Mouse (Mus musculus) cerebellum, adult 2 months (tissue): ENCODE measurements around the gene Piezo1. TPM values are rescaled to one million over a fixed set of nuclear protein-coding genes. Genes with fewer than 3 reads are reported as not detected.

ENCODE experiments used
- DNase-seq, 2 experiments: peaks; one replicate each; pipeline ENCODE4 v3.0.0; 2021
- H3K27ac ChIP-seq: fragments of 200-500 bp; 2 replicates; pipeline ENCODE4 v1.5.1; 2012; ENCODE audit warnings: low read length, control low read depth, inconsistent platforms; ENCODE audit not compliant: insufficient read depth
- H3K27me3 ChIP-seq: fragments of 200-500 bp; 2 replicates; pipeline ENCODE4 v1.6.1; 2012; ENCODE audit warnings: inconsistent platforms, mild to moderate bottlenecking, low read length, moderate library complexity; ENCODE audit not compliant: control insufficient read depth, insufficient read depth
- H3K4me1 ChIP-seq: fragments of 200-500 bp; 2 replicates; pipeline ENCODE4 v1.6.1; 2011; ENCODE audit warnings: low read length; ENCODE audit not compliant: control insufficient read depth, insufficient read depth
- H3K4me3 ChIP-seq: fragments of 200-500 bp; replicated peaks from 2 replicates; pipeline ENCODE3; 2011; ENCODE audit warnings: mild to moderate bottlenecking, low read depth, low read length, control low read depth; ENCODE audit not compliant: insufficient read depth
- CTCF ChIP-seq: fragments of 200-500 bp; IDR thresholded peaks from 2 replicates; pipeline ENCODE4 v1.5.1; 2011; ENCODE audit warnings: low read depth, mild to moderate bottlenecking, control low read depth, low read length, moderate library complexity, borderline replicate concordance; ENCODE audit not compliant: insufficient read depth
- POLR2A ChIP-seq: fragments of 200-500 bp; IDR thresholded peaks from 2 replicates; pipeline ENCODE4 v1.6.1; 2011; ENCODE audit warnings: low read length, control low read depth, borderline replicate concordance; ENCODE audit not compliant: insufficient read depth
- WGBS: fragments of 180-500 bp; shearing (Covaris S2); methylation state at CpG from one replicate; pipeline ENCODE4 v1.1.7; 2018; 5-methylcytosine and 5-hydroxymethylcytosine counted together
- polyA plus RNA-seq: library from polyadenylated mRNA; depleted of rRNA; stranded (reverse); fragments of >200 nt; gene quantifications from 2 replicates; pipeline ENCODE4 v1.2.3, GENCODE M21; 2012

The Piezo1 gene
- polyA plus RNA-seq, 1 experiment: 4.5 TPM

GRCm38 (mm10) chr8:122497912-122498311 is 53.2 kb downstream of the Piezo1 start:
- H3K27me3 ChIP-seq: no peaks in the 10 kb centered on the region
- DNase-seq: no peak
- 60% methylated on average over 17 of the region's 17 CpGs for WGBS
- H3K27ac ChIP-seq: no peak overlapping the region
- H3K4me1 ChIP-seq: no peaks in the 10 kb centered on the region
- H3K4me3 ChIP-seq: no peak overlapping the region
- peak; percentile 28; the same call in 1 of the 2 replicates for TF ChIP-seq CTCF
- no peak for TF ChIP-seq POLR2A

GRCm38 (mm10) chr8:122497016-122497734 is 54.0 kb downstream of the Piezo1 start:
- WGBS: 86% methylated on average over 12 of the region's 12 CpGs
- H3K27ac ChIP-seq: no peak overlapping the region
- H3K27me3 ChIP-seq: no peaks in the 10 kb centered on the region
- TF ChIP-seq POLR2A (no peak), CTCF (no peak)
- no peak overlapping the region for H3K4me3 ChIP-seq
- no peaks in the 10 kb centered on the region for H3K4me1 ChIP-seq
- DNase-seq: no peak

- TF ChIP-seq CTCF: no peak
- no peak for TF ChIP-seq POLR2A
- H3K4me3 ChIP-seq: no peak overlapping the region
Measured at GRCm38 (mm10) chr8:122488387-122488786, 62.7 kb downstream of the Piezo1 start.

GRCm38 (mm10) chr8:122484831-122485230 is 66.3 kb downstream of the Piezo1 start:
- no peaks in the 10 kb centered on the region for H3K4me1 ChIP-seq
- H3K4me3 ChIP-seq: no peak overlapping the region
- TF ChIP-seq CTCF: no peak
- no peak for TF ChIP-seq POLR2A
- H3K27ac ChIP-seq: no peak overlapping the region
- DNase-seq: no peak
- WGBS: 84% methylated on average over 12 of the region's 12 CpGs
- no peaks in the 10 kb centered on the region for H3K27me3 ChIP-seq

More at GRCm38 (mm10) chr8:122488387-122488786, 62.7 kb downstream of the Piezo1 start:
- H3K27ac ChIP-seq: no peak overlapping the region
- 10% methylated on average over 9 of the region's 9 CpGs for WGBS
- no peaks in the 10 kb centered on the region for H3K4me1 ChIP-seq
- H3K27me3 ChIP-seq: no peaks in the 10 kb centered on the region
- no peak for DNase-seq

GRCm38 (mm10) chr8:122483877-122484276 is 67.3 kb downstream of the Piezo1 start:
- no peaks in the 10 kb centered on the region for H3K27me3 ChIP-seq
- H3K4me1 ChIP-seq: no peaks in the 10 kb centered on the region; the same call in 1 of the 2 replicates
- no peak overlapping the region for H3K27ac ChIP-seq
- H3K4me3 ChIP-seq: no peak overlapping the region
- 97% methylated on average over 7 of the region's 7 CpGs for WGBS
- DNase-seq: no peak
- TF ChIP-seq POLR2A: no peak
- no peak for TF ChIP-seq CTCF

GRCm38 (mm10) chr8:122482448-122482847 is 68.7 kb downstream of the Piezo1 start:
- 84% methylated on average over 8 of the region's 8 CpGs for WGBS
- no peak for DNase-seq
- H3K4me3 ChIP-seq: no peak overlapping the region
- TF ChIP-seq POLR2A: no peak
- no peak for TF ChIP-seq CTCF
- H3K27me3 ChIP-seq: no peaks in the 10 kb centered on the region
- no peak overlapping the region for H3K27ac ChIP-seq
- H3K4me1 ChIP-seq: peaks cover 1% of the 10 kb centered on the region

- no peaks in the 10 kb centered on the region for H3K27me3 ChIP-seq
- DNase-seq: peak; percentile 92 to 94
- peak within 1 kb of the TSS; percentile 82 for H3K4me3 ChIP-seq
- peaks cover 18% of the 10 kb centered on the region for H3K4me1 ChIP-seq
- H3K27ac ChIP-seq: peak within 1 kb of the TSS; percentile 81
- under 1% methylated on average over 102 of the region's 103 CpGs for WGBS
- TF ChIP-seq CTCF (no peak), POLR2A (peak; percentile 61)
Measured at GRCm38 (mm10) chr8:122475580-122476320, 75.4 kb downstream of the Piezo1 start, which contains the start of the genes Rnf166 and Ctu2. Gene Rnf166 (minus strand): TSS chr8:122476064. Gene Ctu2 (plus strand): TSS chr8:122476143.

GRCm38 (mm10) chr8:122474951-122475560 is 76.1 kb downstream of the Piezo1 start:
- 2% methylated on average over 16 of the region's 16 CpGs for WGBS
- DNase-seq: peak; percentile 43 to 57
- peak overlapping the region; percentile 82 for H3K4me3 ChIP-seq
- no peaks in the 10 kb centered on the region for H3K27me3 ChIP-seq
- H3K27ac ChIP-seq: no peak overlapping the region
- peaks cover 18% of the 10 kb centered on the region for H3K4me1 ChIP-seq
- TF ChIP-seq POLR2A: no peak
- TF ChIP-seq CTCF: no peak
